Mouse (Mus musculus): ENCODE results near the gene Arl9. TPM values are rescaled to one million over a fixed set of nuclear protein-coding genes. Genes with fewer than 3 reads are reported as not detected.

The Arl9 gene
- polyA plus RNA-seq, 1 experiment from 2014 or later: not detected

- no peak overlapping the region for H3K9ac ChIP-seq (ENCODE audit: low read depth, low read length)
- no peak overlapping the region for H3K27ac ChIP-seq (ENCODE audit: low read depth, low read length)
- no peaks in the 10 kb centered on the region for H3K9me3 ChIP-seq (ENCODE audit: control insufficient read depth)
- no peak overlapping the region for H3K4me2 ChIP-seq (replicated peaks; ENCODE audit: low read depth)
- no peaks in the 10 kb centered on the region for H3K36me3 ChIP-seq (ENCODE audit: control insufficient read depth, insufficient read depth)
- no peak overlapping the region for H3K4me3 ChIP-seq (ENCODE audit: low read depth, low read length)
- WGBS: 93% methylated on average over 10 of the region's 10 CpGs
- no peaks in the 10 kb centered on the region for H3K4me1 ChIP-seq (replicated peaks; ENCODE audit: control insufficient read depth, insufficient read depth, low read length)
- no peaks in the 10 kb centered on the region for H3K27me3 ChIP-seq (replicated peaks; ENCODE audit: control insufficient read depth, insufficient read depth, low read length)
- TF ChIP-seq CTCF (IDR thresholded peaks at IDR 0.05; ENCODE audit: low read depth): no peak
- ATAC-seq: no peak
Observed at GRCm38 (mm10) chr5:77038451-77038850, 34.6 kb downstream of the Arl9 start.

GRCm38 (mm10) chr5:77039391-77039790 is 35.5 kb downstream of the Arl9 start:
- ATAC-seq: no peak
- no peak overlapping the region for H3K27ac ChIP-seq (ENCODE audit: low read depth, low read length)
- H3K9ac ChIP-seq (ENCODE audit: low read depth, low read length): no peak overlapping the region
- no peak for TF ChIP-seq CTCF (IDR thresholded peaks at IDR 0.05; ENCODE audit: low read depth)
- no peaks in the 10 kb centered on the region for H3K36me3 ChIP-seq (ENCODE audit: control insufficient read depth, insufficient read depth)
- H3K9me3 ChIP-seq (ENCODE audit: control insufficient read depth): no peaks in the 10 kb centered on the region
- no peaks in the 10 kb centered on the region for H3K4me1 ChIP-seq (replicated peaks; ENCODE audit: control insufficient read depth, insufficient read depth, low read length)
- H3K4me2 ChIP-seq (replicated peaks; ENCODE audit: low read depth): no peak overlapping the region
- no peaks in the 10 kb centered on the region for H3K27me3 ChIP-seq (replicated peaks; ENCODE audit: control insufficient read depth, insufficient read depth, low read length)
- no peak overlapping the region for H3K4me3 ChIP-seq (ENCODE audit: low read depth, low read length)

- TF ChIP-seq CTCF (IDR thresholded peaks at IDR 0.05; ENCODE audit: low read depth): no peak
- no peak overlapping the region for H3K4me2 ChIP-seq (replicated peaks; ENCODE audit: low read depth)
- H3K9ac ChIP-seq (ENCODE audit: low read depth, low read length): no peak overlapping the region
- WGBS: 78% methylated on average over 5 of the region's 5 CpGs
- H3K9me3 ChIP-seq (ENCODE audit: control insufficient read depth): no peaks in the 10 kb centered on the region
- no peaks in the 10 kb centered on the region for H3K27me3 ChIP-seq (replicated peaks; ENCODE audit: control insufficient read depth, insufficient read depth, low read length)
- no peak overlapping the region for H3K4me3 ChIP-seq (ENCODE audit: low read depth, low read length)
- H3K36me3 ChIP-seq (ENCODE audit: control insufficient read depth, insufficient read depth): no peaks in the 10 kb centered on the region
- no peaks in the 10 kb centered on the region for H3K4me1 ChIP-seq (replicated peaks; ENCODE audit: control insufficient read depth, insufficient read depth, low read length)
- ATAC-seq: no peak
- no peak overlapping the region for H3K27ac ChIP-seq (ENCODE audit: low read depth, low read length)
Observed at GRCm38 (mm10) chr5:77044362-77044761, 40.5 kb downstream of the Arl9 start.

GRCm38 (mm10) chr5:77052616-77053015 is 48.8 kb downstream of the Arl9 start:
- no peak for TF ChIP-seq CTCF (IDR thresholded peaks at IDR 0.05; ENCODE audit: low read depth)
- H3K27ac ChIP-seq (ENCODE audit: low read depth, low read length): no peak overlapping the region
- no peaks in the 10 kb centered on the region for H3K9me3 ChIP-seq (ENCODE audit: control insufficient read depth)
- H3K9ac ChIP-seq (ENCODE audit: low read depth, low read length): no peak overlapping the region
- 94% methylated on average over 5 of the region's 5 CpGs for WGBS
- H3K4me3 ChIP-seq (ENCODE audit: low read depth, low read length): no peak overlapping the region
- no peaks in the 10 kb centered on the region for H3K4me1 ChIP-seq (replicated peaks; ENCODE audit: control insufficient read depth, insufficient read depth, low read length)
- no peak for ATAC-seq
- no peak overlapping the region for H3K4me2 ChIP-seq (replicated peaks; ENCODE audit: low read depth)
- H3K36me3 ChIP-seq (ENCODE audit: control insufficient read depth, insufficient read depth): no peaks in the 10 kb centered on the region
- no peaks in the 10 kb centered on the region for H3K27me3 ChIP-seq (replicated peaks; ENCODE audit: control insufficient read depth, insufficient read depth, low read length)

GRCm38 (mm10) chr5:77056881-77057440 is 53.1 kb downstream of the Arl9 start:
- ATAC-seq: no peak
- H3K4me1 ChIP-seq (replicated peaks; ENCODE audit: control insufficient read depth, insufficient read depth, low read length): no peaks in the 10 kb centered on the region
- no peak overlapping the region for H3K27ac ChIP-seq (ENCODE audit: low read depth, low read length)
- no peaks in the 10 kb centered on the region for H3K9me3 ChIP-seq (ENCODE audit: control insufficient read depth)
- no peak for TF ChIP-seq CTCF (IDR thresholded peaks at IDR 0.05; ENCODE audit: low read depth)
- no peaks in the 10 kb centered on the region for H3K36me3 ChIP-seq (ENCODE audit: control insufficient read depth, insufficient read depth)
- no peak overlapping the region for H3K4me3 ChIP-seq (ENCODE audit: low read depth, low read length)
- no peak overlapping the region for H3K9ac ChIP-seq (ENCODE audit: low read depth, low read length)
- H3K27me3 ChIP-seq (replicated peaks; ENCODE audit: control insufficient read depth, insufficient read depth, low read length): no peaks in the 10 kb centered on the region
- WGBS: 76% methylated on average over 12 of the region's 12 CpGs
- no peak overlapping the region for H3K4me2 ChIP-seq (replicated peaks; ENCODE audit: low read depth)

Other genes starting within 250 kb of the Arl9 start
- gene Aasdh, start 98.5 kb upstream of the Arl9 start, polyA plus RNA-seq (2015; fragmentation: Nextera tagmentation; extraction: Ambion mirVana): 4.1 and 7.5 TPM in 2 replicates
- 44.3 and 44.9 TPM in 2 replicates for gene Paics, start 52.7 kb upstream of the Arl9 start, polyA plus RNA-seq (2015; fragmentation: Nextera tagmentation; extraction: Ambion mirVana)
- 6.5 and 7.3 TPM in 2 replicates for gene Ppat, start 52.5 kb upstream of the Arl9 start, polyA plus RNA-seq (2015; fragmentation: Nextera tagmentation; extraction: Ambion mirVana)
- 36.9 and 41.4 TPM in 2 replicates for gene Srp72, start 29.4 kb upstream of the Arl9 start, polyA plus RNA-seq (2015; fragmentation: Nextera tagmentation; extraction: Ambion mirVana)
- gene Thegl, start 12.0 kb downstream of the Arl9 start, polyA plus RNA-seq (2015; fragmentation: Nextera tagmentation; extraction: Ambion mirVana): 5.7 and 6.3 TPM in 2 replicates
- 10.5 and 12.0 TPM in 2 replicates for gene Hopx, start 111.1 kb downstream of the Arl9 start, polyA plus RNA-seq (2015; fragmentation: Nextera tagmentation; extraction: Ambion mirVana)
- 1.3 and 1.4 TPM in 2 replicates for gene Spink2, start 207.4 kb downstream of the Arl9 start, polyA plus RNA-seq (2015; fragmentation: Nextera tagmentation; extraction: Ambion mirVana)